Mouse (Mus musculus) bone marrow macrophage, adult 2 months (primary cell): ENCODE results near the gene Uhrf2.

Experiments used
- CTCF ChIP-seq: IDR thresholded peaks from 2 replicates; pipeline ENCODE4 v1.5.1; 2012; ENCODE audit warnings: low read depth, mild to moderate bottlenecking, low read length, moderate library complexity
- POLR2A ChIP-seq: IDR thresholded peaks from 2 replicates; pipeline ENCODE4 v1.6.1; 2012; ENCODE audit warnings: mild to moderate bottlenecking, low read depth, low read length, borderline replicate concordance

DNA sequence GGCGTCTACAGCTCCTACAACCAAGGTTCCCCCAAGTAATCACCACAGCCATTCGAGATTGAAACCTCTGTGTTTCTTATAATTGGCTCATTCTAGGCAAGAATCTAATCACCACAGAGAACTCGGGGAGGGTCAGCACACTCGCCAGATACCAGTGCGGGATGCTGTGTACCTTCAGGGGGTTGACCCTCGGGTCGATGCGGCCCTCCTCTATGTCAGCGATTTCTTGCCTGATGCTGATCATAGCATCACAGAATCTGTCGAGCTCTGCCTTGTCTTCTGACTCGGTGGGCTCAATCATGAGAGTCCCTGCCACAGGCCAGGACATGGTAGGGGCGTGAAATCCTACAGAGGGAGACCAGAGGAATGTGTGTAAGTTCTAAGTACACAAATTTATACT, 70.3 kb downstream of the Uhrf2 start:
- TF ChIP-seq CTCF (no peak), POLR2A (no peak)
